Mouse (Mus musculus): Measurements from ENCODE around the gene Lrsam1. TPM values are rescaled to one million over a fixed set of nuclear protein-coding genes. Genes with fewer than 3 reads are reported as not detected.
A peak's percentile ranks its signal among the peaks of the same experiment; 100 is the strongest.

Lrsam1 gene
- polyA plus RNA-seq, 1 experiment from 2014 or later = 15.3 TPM

- H3K4me3 ChIP-seq (replicated peaks) = no peak overlapping the region
- H3K27ac ChIP-seq (replicated peaks) = peak overlapping the region; percentile 75
- WGBS = 52% methylated on average over 11 of the region's 11 CpGs
- peaks cover 25% of the 10 kb centered on the region for H3K36me3 ChIP-seq
- ATAC-seq (ENCODE audit: insufficient number of reproducible peaks, low FRiP score, low TSS enrichment, low read depth) = no peak
- no peak overlapping the region for H3K9ac ChIP-seq
- H3K27me3 ChIP-seq = no peaks in the 10 kb centered on the region
- H3K9me3 ChIP-seq (replicated peaks) = no peaks in the 10 kb centered on the region
- 0 out of 2 replicates have a peak overlapping the region, but pooled peaks have one; percentile 9 for H3K4me2 ChIP-seq (replicated peaks)
- peaks cover 45% of the 10 kb centered on the region for H3K4me1 ChIP-seq
These were observed 52.6 kb downstream of the Lrsam1 start for GRCm38 (mm10) chr2:32908796-32909195.

GRCm38 (mm10) chr2:32908272-32908671 lies 53.1 kb downstream of the Lrsam1 start:
- ATAC-seq (ENCODE audit: insufficient number of reproducible peaks, low FRiP score, low TSS enrichment, low read depth) = peak; percentile 30; the same call in 1 of the 2 replicates
- no peaks in the 10 kb centered on the region for H3K9me3 ChIP-seq (replicated peaks)
- H3K4me3 ChIP-seq (replicated peaks) = no peak overlapping the region
- H3K27ac ChIP-seq (replicated peaks) = peak overlapping the region; percentile 75
- WGBS = 5% methylated on average over 6 of the region's 6 CpGs
- no peaks in the 10 kb centered on the region for H3K27me3 ChIP-seq
- peaks cover 22% of the 10 kb centered on the region for H3K36me3 ChIP-seq
- H3K4me2 ChIP-seq (replicated peaks) = 0 out of 2 replicates have a peak overlapping the region, but pooled peaks have one; percentile 9
- H3K4me1 ChIP-seq = peaks cover 48% of the 10 kb centered on the region
- no peak overlapping the region for H3K9ac ChIP-seq

GRCm38 (mm10) chr2:32907442-32907841 lies 54.0 kb downstream of the Lrsam1 start:
- peak overlapping the region; percentile 75 for H3K27ac ChIP-seq (replicated peaks)
- peaks cover 50% of the 10 kb centered on the region for H3K4me1 ChIP-seq
- no peak for ATAC-seq (ENCODE audit: insufficient number of reproducible peaks, low FRiP score, low TSS enrichment, low read depth)
- no peaks in the 10 kb centered on the region for H3K27me3 ChIP-seq
- H3K4me2 ChIP-seq (replicated peaks) = no peak overlapping the region
- no peak overlapping the region for H3K4me3 ChIP-seq (replicated peaks)
- H3K36me3 ChIP-seq = peaks cover 22% of the 10 kb centered on the region
- no peaks in the 10 kb centered on the region for H3K9me3 ChIP-seq (replicated peaks)
- 58% methylated on average over 8 of the region's 8 CpGs for WGBS
- H3K9ac ChIP-seq = no peak overlapping the region

- H3K9ac ChIP-seq = no peak overlapping the region
- H3K27ac ChIP-seq (replicated peaks) = no peak overlapping the region
- H3K27me3 ChIP-seq = no peaks in the 10 kb centered on the region
- 72% methylated on average over 8 of the region's 8 CpGs for WGBS
- peaks cover 50% of the 10 kb centered on the region for H3K4me1 ChIP-seq
- H3K4me2 ChIP-seq (replicated peaks) = no peak overlapping the region
- peaks cover 10% of the 10 kb centered on the region; the same call in 1 of the 2 replicates for H3K36me3 ChIP-seq
- no peak for ATAC-seq (ENCODE audit: insufficient number of reproducible peaks, low FRiP score, low TSS enrichment, low read depth)
- H3K4me3 ChIP-seq (replicated peaks) = no peak overlapping the region
- H3K9me3 ChIP-seq (replicated peaks) = no peaks in the 10 kb centered on the region
These were observed 56.1 kb downstream of the Lrsam1 start for GRCm38 (mm10) chr2:32905297-32905696.

GRCm38 (mm10) chr2:32904637-32905036 lies 56.8 kb downstream of the Lrsam1 start:
- Histone ChIP-seq H3K27me3 (no peaks in the 10 kb centered on the region), H3K9ac (no peak overlapping the region), H3K4me1 (peaks cover 56% of the 10 kb centered on the region), H3K4me2 (replicated peaks) (no peak overlapping the region), H3K4me3 (replicated peaks) (no peak overlapping the region), H3K9me3 (replicated peaks) (no peaks in the 10 kb centered on the region), H3K36me3 (0 out of 2 replicates have a peak, but pooled peaks cover 4% of the 10 kb centered on the region), H3K27ac (replicated peaks) (no peak overlapping the region)
- WGBS = 82% methylated on average over 5 of the region's 5 CpGs
- ATAC-seq (ENCODE audit: insufficient number of reproducible peaks, low FRiP score, low TSS enrichment, low read depth) = no peak

GRCm38 (mm10) chr2:32903470-32903869 lies 57.9 kb downstream of the Lrsam1 start:
- Histone ChIP-seq H3K9me3 (replicated peaks) (no peaks in the 10 kb centered on the region), H3K4me2 (replicated peaks) (no peak overlapping the region), H3K4me3 (replicated peaks) (no peak overlapping the region), H3K27me3 (no peaks in the 10 kb centered on the region), H3K27ac (replicated peaks) (no peak overlapping the region), H3K9ac (no peak overlapping the region), H3K36me3 (0 out of 2 replicates have a peak, but pooled peaks cover 4% of the 10 kb centered on the region), H3K4me1 (peaks cover 60% of the 10 kb centered on the region)
- no peak for ATAC-seq (ENCODE audit: insufficient number of reproducible peaks, low FRiP score, low TSS enrichment, low read depth)
- WGBS = 84% methylated on average over 4 of the region's 4 CpGs

GRCm38 (mm10) chr2:32902126-32902525 lies 59.3 kb downstream of the Lrsam1 start:
- H3K9ac ChIP-seq = no peak overlapping the region
- H3K4me1 ChIP-seq = peaks cover 60% of the 10 kb centered on the region
- H3K27ac ChIP-seq (replicated peaks) = no peak overlapping the region
- 0 out of 2 replicates have a peak, but pooled peaks cover 4% of the 10 kb centered on the region for H3K36me3 ChIP-seq
- no peak overlapping the region for H3K4me3 ChIP-seq (replicated peaks)
- no peak overlapping the region for H3K4me2 ChIP-seq (replicated peaks)
- no peaks in the 10 kb centered on the region for H3K27me3 ChIP-seq
- WGBS = 75% methylated on average over 9 of the region's 9 CpGs
- ATAC-seq (ENCODE audit: insufficient number of reproducible peaks, low FRiP score, low TSS enrichment, low read depth) = no peak
- no peaks in the 10 kb centered on the region for H3K9me3 ChIP-seq (replicated peaks)

GRCm38 (mm10) chr2:32898983-32899382 lies 62.4 kb downstream of the Lrsam1 start:
- Histone ChIP-seq H3K9me3 (replicated peaks) (no peaks in the 10 kb centered on the region), H3K27me3 (no peaks in the 10 kb centered on the region), H3K27ac (replicated peaks) (peak overlapping the region; percentile 84), H3K9ac (no peak overlapping the region), H3K4me3 (replicated peaks) (no peak overlapping the region), H3K4me2 (replicated peaks) (no peak overlapping the region), H3K4me1 (peaks cover 75% of the 10 kb centered on the region), H3K36me3 (0 out of 2 replicates have a peak, but pooled peaks cover 4% of the 10 kb centered on the region)
- 63% methylated on average over 7 of the region's 7 CpGs for WGBS
- no peak for ATAC-seq (ENCODE audit: insufficient number of reproducible peaks, low FRiP score, low TSS enrichment, low read depth)

GRCm38 (mm10) chr2:32896507-32897147 lies 64.8 kb downstream of the Lrsam1 start:
- Histone ChIP-seq H3K27ac (replicated peaks) (peak overlapping the region; percentile 84), H3K36me3 (0 out of 2 replicates have a peak, but pooled peaks cover 4% of the 10 kb centered on the region), H3K4me3 (replicated peaks) (no peak overlapping the region), H3K4me1 (peaks cover 71% of the 10 kb centered on the region), H3K9me3 (replicated peaks) (no peaks in the 10 kb centered on the region), H3K9ac (0 out of 2 replicates have a peak overlapping the region, but pooled peaks have one; percentile 0), H3K4me2 (replicated peaks) (no peak overlapping the region), H3K27me3 (no peaks in the 10 kb centered on the region)
- WGBS = 44% methylated on average over 10 of the region's 10 CpGs
- ATAC-seq (ENCODE audit: insufficient number of reproducible peaks, low FRiP score, low TSS enrichment, low read depth) = no peak; the same call in 1 of the 2 replicates

GRCm38 (mm10) chr2:32895606-32896106 lies 65.8 kb downstream of the Lrsam1 start:
- H3K27me3 ChIP-seq = no peaks in the 10 kb centered on the region
- no peaks in the 10 kb centered on the region for H3K36me3 ChIP-seq
- H3K4me2 ChIP-seq (replicated peaks) = peak overlapping the region; percentile 10; the same call in 1 of the 2 replicates
- no peaks in the 10 kb centered on the region for H3K9me3 ChIP-seq (replicated peaks)
- peaks cover 66% of the 10 kb centered on the region for H3K4me1 ChIP-seq
- 26% methylated on average over 8 of the region's 8 CpGs for WGBS
- ATAC-seq (ENCODE audit: insufficient number of reproducible peaks, low FRiP score, low TSS enrichment, low read depth) = peak; percentile 31; the same call in 1 of the 2 replicates
- peak overlapping the region; percentile 84 for H3K27ac ChIP-seq (replicated peaks)
- H3K4me3 ChIP-seq (replicated peaks) = no peak overlapping the region
- no peak overlapping the region for H3K9ac ChIP-seq

GRCm38 (mm10) chr2:32894097-32894496 lies 67.3 kb downstream of the Lrsam1 start:
- H3K4me2 ChIP-seq (replicated peaks) = no peak overlapping the region
- peaks cover 52% of the 10 kb centered on the region for H3K4me1 ChIP-seq
- no peaks in the 10 kb centered on the region for H3K9me3 ChIP-seq (replicated peaks)
- H3K27ac ChIP-seq (replicated peaks) = no peak overlapping the region
- no peak for ATAC-seq (ENCODE audit: insufficient number of reproducible peaks, low FRiP score, low TSS enrichment, low read depth)
- WGBS = 76% methylated on average over 2 of the region's 2 CpGs
- no peak overlapping the region for H3K9ac ChIP-seq
- no peaks in the 10 kb centered on the region for H3K36me3 ChIP-seq
- no peak overlapping the region for H3K4me3 ChIP-seq (replicated peaks)
- H3K27me3 ChIP-seq = no peaks in the 10 kb centered on the region
